Mouse (Mus musculus): ENCODE results near the gene Efna2. TPM values are rescaled to one million over a fixed set of nuclear protein-coding genes. Genes with fewer than 3 reads are reported as not detected.

The Efna2 gene
- total RNA-seq, 2 experiments from 2014 or later: 8.9 to 10.1 TPM

- DNase-seq (ENCODE audit: low spot score in 2 of 2): peak; percentile 98 to 99
Observed at GRCm38 (mm10) chr10:80226416-80227165, 47.3 kb downstream of the Efna2 start, which contains the start of gene Mum1. Gene Mum1 (plus strand): TSS chr10:80226434.

DNA sequence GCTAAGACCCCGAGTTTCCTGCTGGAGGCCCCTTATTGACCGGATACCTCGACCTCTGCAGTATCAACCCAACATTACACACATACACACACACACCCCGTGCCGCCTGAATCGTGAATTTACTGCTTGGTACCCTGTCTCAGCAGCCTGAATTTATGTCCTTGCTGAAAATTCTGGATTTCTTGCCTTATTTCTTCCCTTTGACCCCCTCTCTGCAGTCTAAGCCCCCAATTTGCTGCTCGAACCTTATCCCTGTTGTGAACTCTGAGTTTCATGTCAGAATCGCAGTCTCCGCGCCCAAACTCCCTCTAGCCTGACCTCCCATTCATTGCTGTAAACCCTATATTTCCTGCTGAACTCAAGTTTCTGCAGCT is 47.9 kb downstream of the Efna2 start:
- peak in 1 of 2 experiments; percentile 23 for DNase-seq (ENCODE audit: low spot score in 2 of 2)

DNA sequence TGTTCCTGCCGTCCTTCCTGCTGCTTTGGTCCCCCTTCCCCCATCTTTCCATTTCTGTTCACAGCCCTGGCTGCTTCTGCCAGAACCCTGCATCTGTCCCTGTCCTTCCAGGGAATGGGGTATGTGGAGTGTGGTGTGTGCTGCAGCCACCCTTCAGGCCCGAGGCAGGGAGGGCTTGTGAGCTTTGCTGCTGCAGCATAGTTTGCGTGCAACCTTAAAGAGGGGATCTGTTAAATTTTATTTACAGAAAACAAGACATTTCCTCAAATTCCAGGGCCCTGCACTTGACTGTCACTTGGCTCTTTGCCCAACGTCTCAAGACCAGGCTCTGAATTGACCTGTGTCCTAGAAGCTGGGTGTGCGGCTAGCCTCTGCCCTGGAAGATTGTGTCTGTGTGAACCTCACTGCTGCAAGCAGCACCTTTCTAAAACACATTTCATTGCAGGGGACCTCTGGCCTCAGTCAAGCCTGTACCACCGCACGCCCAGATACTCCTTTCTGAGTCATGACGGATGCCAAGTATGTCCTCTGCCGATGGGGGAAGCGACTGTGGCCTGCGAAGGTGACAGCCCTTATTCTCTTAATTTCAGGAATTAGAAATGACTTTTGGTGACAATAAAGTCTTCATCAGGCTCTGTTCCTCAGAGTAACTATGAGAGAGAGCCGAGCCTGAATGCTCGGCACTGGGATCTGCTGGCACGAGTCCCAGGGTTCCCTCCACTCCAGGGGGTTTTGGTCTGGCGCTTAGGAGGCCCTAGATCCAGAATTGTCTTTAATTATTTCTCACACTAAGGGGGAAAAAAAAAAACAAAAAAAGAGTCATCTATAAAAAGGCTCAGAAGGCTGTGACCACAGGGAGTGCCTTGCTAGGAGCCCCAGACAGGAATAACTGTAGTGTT is 48.8 kb downstream of the Efna2 start:
- no peak for DNase-seq (ENCODE audit: low spot score in 2 of 2)

- peak in 1 of 2 experiments; percentile 59 for DNase-seq (ENCODE audit: low spot score in 2 of 2)
Observed at GRCm38 (mm10) chr10:80236145-80236825, 57.0 kb downstream of the Efna2 start.

DNA sequence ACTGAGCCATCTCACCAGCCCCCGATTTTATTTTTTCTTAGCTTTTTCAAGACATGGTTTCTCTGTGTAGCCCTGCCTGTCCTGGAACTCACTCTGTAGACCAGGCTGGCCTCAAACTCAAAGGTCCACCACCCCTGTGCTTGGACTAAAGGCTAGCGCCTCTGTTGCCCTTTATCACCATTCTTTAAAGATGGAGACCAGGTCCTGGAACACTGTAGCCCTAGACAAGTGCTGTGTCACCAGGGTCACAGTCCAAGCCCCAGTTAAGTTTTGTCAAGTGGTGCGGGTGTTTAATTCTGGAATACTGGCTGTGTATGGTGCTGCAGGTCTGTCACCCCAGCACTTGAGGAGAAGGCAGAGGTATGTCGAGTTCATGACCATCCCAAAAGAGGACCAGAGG is 57.7 kb downstream of the Efna2 start:
- DNase-seq (ENCODE audit: low spot score in 2 of 2): no peak

- DNase-seq (ENCODE audit: low spot score in 2 of 2): no peak
Observed at GRCm38 (mm10) chr10:80238306-80238705, 59.0 kb downstream of the Efna2 start.

Other genes starting within 250 kb of the Efna2 start
- gene Wdr18, start 219.3 kb upstream of the Efna2 start, total RNA-seq (2021): 10 to 100 TPM; 40.3 to 42.1 TPM
- under 1 TPM in 1 of 2 experiments, not detected in 1; 0.15 TPM for gene Grin3b, start 208.8 kb upstream of the Efna2 start, total RNA-seq (2021)
- gene Tmem259, start 195.2 kb upstream of the Efna2 start, total RNA-seq (2021): 100 to 1,000 TPM; 118 to 123 TPM
- 1 to 10 TPM; 3.6 to 5.2 TPM for gene Cnn2, start 190.9 kb upstream of the Efna2 start, total RNA-seq (2021)
- gene Abca7, start 183.0 kb upstream of the Efna2 start, total RNA-seq (2021): 10 to 100 TPM; 10.2 to 12.0 TPM
- 1 to 10 TPM; 4.1 to 4.2 TPM for gene Arhgap45, start 162.8 kb upstream of the Efna2 start, total RNA-seq (2021)
- gene Polr2e, start 139.7 kb upstream of the Efna2 start, total RNA-seq (2021): 10 to 100 TPM; 88.2 to 93.9 TPM
- gene Gpx4, start 132.3 kb upstream of the Efna2 start, total RNA-seq (2021): 100 to 1,000 TPM; 509 to 545 TPM
- 10 to 100 TPM; 16.3 to 16.9 TPM for gene Sbno2, start 73.9 kb upstream of the Efna2 start, total RNA-seq (2021)
- gene Stk11, start 63.7 kb upstream of the Efna2 start, total RNA-seq (2021): 100 to 1,000 TPM; 101 to 102 TPM
- gene Atp5d, start 40.9 kb upstream of the Efna2 start, total RNA-seq (2021): 100 to 1,000 TPM; 354 to 359 TPM
- gene Cbarp, start 38.6 kb upstream of the Efna2 start, total RNA-seq (2021): 100 to 1,000 TPM; 362 to 363 TPM
- gene Midn, start 31.2 kb upstream of the Efna2 start, total RNA-seq (2021): 10 to 100 TPM; 59.4 to 68.4 TPM
- 10 to 100 TPM; 60.7 to 76.4 TPM for gene Cirbp, start 13.5 kb upstream of the Efna2 start, total RNA-seq (2021)
- gene 1600002K03Rik, start 6.5 kb upstream of the Efna2 start, total RNA-seq (2021): 1 to 10 TPM; 6.4 to 6.5 TPM
- 10 to 100 TPM; 37.4 to 45.1 TPM for gene Mum1, start 47.0 kb downstream of the Efna2 start, total RNA-seq (2021)
- gene Ndufs7, start 69.6 kb downstream of the Efna2 start, total RNA-seq (2021): 100 to 1,000 TPM; 218 to 228 TPM
- gene Gamt, start 81.5 kb downstream of the Efna2 start, total RNA-seq (2021): 10 to 100 TPM; 24.5 to 26.7 TPM
- gene Dazap1, start 82.0 kb downstream of the Efna2 start, total RNA-seq (2021): 10 to 100 TPM; 77.2 to 83.0 TPM
- gene Rps15, start 113.0 kb downstream of the Efna2 start, total RNA-seq (2021): 1,000 to 10,000 TPM in 1 of 2 experiments, 100 to 1,000 TPM in 1; 997 to 1,043 TPM
- 10 to 100 TPM; 94.5 to 95.5 TPM for gene Apc2, start 116.5 kb downstream of the Efna2 start, total RNA-seq (2021)
- gene 2310011J03Rik, start 141.1 kb downstream of the Efna2 start, total RNA-seq (2021): 10 to 100 TPM; 25.0 to 25.9 TPM
- gene Pcsk4, start 150.0 kb downstream of the Efna2 start, total RNA-seq (2021): 1 to 10 TPM; 3.5 to 3.8 TPM
- 10 to 100 TPM; 10.3 to 10.9 TPM for gene Reep6, start 150.5 kb downstream of the Efna2 start, total RNA-seq (2021)
- gene Adamtsl5, start 168.9 kb downstream of the Efna2 start, total RNA-seq (2021): 1 to 10 TPM; 5.6 to 6.9 TPM
- gene Plk5, start 177.0 kb downstream of the Efna2 start, total RNA-seq (2021): 10 to 100 TPM; 30.3 to 30.5 TPM
- 10 to 100 TPM; 17.9 to 19.1 TPM for gene Mex3d, start 208.2 kb downstream of the Efna2 start, total RNA-seq (2021)
- gene Mbd3, start 220.1 kb downstream of the Efna2 start, total RNA-seq (2021): 100 to 1,000 TPM; 159 to 162 TPM
- 100 to 1,000 TPM; 410 to 413 TPM for gene Uqcr11, start 227.3 kb downstream of the Efna2 start, total RNA-seq (2021)